In genomic region chr6:88928026-88928425, GRCm38 (mm10) we compare ENCODE assay signal across 16 mouse cellular contexts. TPM values are rescaled to one million over a fixed set of nuclear protein-coding genes. Genes with fewer than 3 reads are reported as not detected.
A peak's percentile ranks its signal among the peaks of the same experiment; 100 is the strongest.
DNase-seq lines count a peak whose midpoint lies in the region; ATAC-seq and TF ChIP-seq lines count a peak whose summit lies in the region.
"Had no signal": no experiment of that assay in that cellular context is flagged by ENCODE, and none has a peak within 500 bp of the region (broad histone marks: within the 10 kb centered on the region; RNA-seq: fewer than 3 reads in every experiment).

No protein-coding gene starts in this region.

- H3K79me2 ChIP-seq in heart, adult 2 months (replicated peaks; ENCODE audit: control insufficient read depth, insufficient read depth, low read length), result no peaks in the 10 kb centered on the region

- no peak overlapping the region for H3K27ac ChIP-seq in heart, embryonic 15.5 days
- H3K27ac ChIP-seq in heart, adult 2 months, result no peak overlapping the region
- peak overlapping the region; percentile 52 for H3K27ac ChIP-seq in midbrain, embryonic 12.5 days (replicated peaks)
- H3K27ac ChIP-seq in intestine, embryonic 15.5 days, result no peak overlapping the region
- H3K27ac ChIP-seq: kidney, postnatal 0 days; liver, embryonic 14.5 days; stomach, postnatal 0 days had no signal

- H3K27me3 ChIP-seq in heart, embryonic 15.5 days, result no peaks in the 10 kb centered on the region
- H3K27me3 ChIP-seq in heart, adult 2 months (ENCODE audit: control insufficient read depth, insufficient read depth, low read length), result no peaks in the 10 kb centered on the region
- peaks cover 13% of the 10 kb centered on the region; the same call in 1 of the 2 replicates for H3K27me3 ChIP-seq in midbrain, embryonic 12.5 days
- no peaks in the 10 kb centered on the region; the same call in 1 of the 2 replicates for H3K27me3 ChIP-seq in intestine, embryonic 15.5 days (replicated peaks)
- H3K27me3 ChIP-seq: CH12.LX had no signal

- TF ChIP-seq EP300 in heart, adult 2 months (IDR thresholded peaks at IDR 0.05; ENCODE audit: insufficient read depth, low read depth, low read length), result no peak

- no peak overlapping the region for H3K9ac ChIP-seq in heart, embryonic 15.5 days
- no peak overlapping the region for H3K9ac ChIP-seq in heart, adult 2 months (ENCODE audit: low read depth, low read length)
- no peak overlapping the region for H3K9ac ChIP-seq in midbrain, embryonic 12.5 days (replicated peaks)
- H3K9ac ChIP-seq in intestine, embryonic 15.5 days, result no peak overlapping the region
- H3K9ac ChIP-seq: forebrain, embryonic 13.5 days; liver, embryonic 14.5 days had no signal

- TF ChIP-seq CTCF in heart, adult 2 months (IDR thresholded peaks at IDR 0.05), result no peak

- TF ChIP-seq POLR2A in heart, adult 2 months (IDR thresholded peaks at IDR 0.05; ENCODE audit: insufficient read depth, low read depth, low read length), result no peak

- H3K9me3 ChIP-seq in heart, embryonic 15.5 days (replicated peaks), result no peaks in the 10 kb centered on the region
- H3K9me3 ChIP-seq in midbrain, embryonic 12.5 days, result no peaks in the 10 kb centered on the region
- H3K9me3 ChIP-seq in intestine, embryonic 15.5 days, result no peaks in the 10 kb centered on the region
- H3K9me3 ChIP-seq: forebrain, embryonic 13.5 days had no signal

- no peak overlapping the region for H3K4me3 ChIP-seq in heart, embryonic 15.5 days
- H3K4me3 ChIP-seq in heart, adult 2 months, result no peak overlapping the region
- no peak overlapping the region for H3K4me3 ChIP-seq in midbrain, embryonic 12.5 days
- H3K4me3 ChIP-seq in intestine, embryonic 15.5 days (replicated peaks), result no peak overlapping the region
- H3K4me3 ChIP-seq: forebrain, embryonic 13.5 days; gastrocnemius, adult 2 months had no signal

- H3K4me1 ChIP-seq in heart, embryonic 15.5 days (replicated peaks), result peaks cover 51% of the 10 kb centered on the region
- peaks cover 18% of the 10 kb centered on the region for H3K4me1 ChIP-seq in heart, adult 2 months (ENCODE audit: control insufficient read depth, insufficient read depth, low read length)
- peaks cover 74% of the 10 kb centered on the region for H3K4me1 ChIP-seq in midbrain, embryonic 12.5 days
- peaks cover 33% of the 10 kb centered on the region for H3K4me1 ChIP-seq in intestine, embryonic 15.5 days (replicated peaks)

- peak; percentile 9 for DNase-seq in adrenal gland, postnatal 14 days
- DNase-seq in adrenal gland, adult 8-10 months, result no peak
- no peak for DNase-seq in heart, adult 2 months
- peak; percentile 74 to 80 for DNase-seq in cerebellum, postnatal 14 days
- DNase-seq in thymus, postnatal 36 days, result no peak

- 76% methylated on average over 1 of the region's 1 CpGs for WGBS in heart, embryonic 15.5 days
- WGBS in heart, adult 2 months, result 37% methylated on average over 1 of the region's 1 CpGs
- 85% methylated on average over 1 of the region's 1 CpGs for WGBS in midbrain, embryonic 12.5 days
- 74% methylated on average over 1 of the region's 1 CpGs for WGBS in intestine, embryonic 15.5 days

- H3K36me3 ChIP-seq in heart, embryonic 15.5 days, result no peaks in the 10 kb centered on the region
- H3K36me3 ChIP-seq in heart, adult 2 months (ENCODE audit: control insufficient read depth, insufficient read depth, low read length), result no peaks in the 10 kb centered on the region
- no peaks in the 10 kb centered on the region for H3K36me3 ChIP-seq in midbrain, embryonic 12.5 days
- H3K36me3 ChIP-seq in intestine, embryonic 15.5 days, result no peaks in the 10 kb centered on the region

- no peak overlapping the region for H3K4me2 ChIP-seq in heart, embryonic 15.5 days
- H3K4me2 ChIP-seq in midbrain, embryonic 12.5 days (replicated peaks), result no peak overlapping the region
- no peak overlapping the region for H3K4me2 ChIP-seq in intestine, embryonic 15.5 days (replicated peaks)
- H3K4me2 ChIP-seq: forebrain, embryonic 13.5 days had no signal

- 0 out of 2 replicates have a peak, but pooled peaks have one; percentile 5 for ATAC-seq in heart, embryonic 15.5 days (replicated peaks; ENCODE audit: insufficient number of reproducible peaks, insufficient read depth, low FRiP score, low read depth)
- no peak for ATAC-seq in midbrain, embryonic 12.5 days (ENCODE audit: low FRiP score, low read depth)
- no peak for ATAC-seq in intestine, embryonic 15.5 days
- ATAC-seq: lung, postnatal 0 days had no signal

- intact Hi-C loops in heart, adult 2 months (cut with DNase I), result loop anchor here (5.0 to 10.0 kb wide), 3 partner anchors 419 to 537 kb away; partner anchors contain the start of gene Plxna1

RNA-seq across cellular contexts. Expression of gene Tpra1, which starts 26.0 kb away (rescaled TPM):
- total RNA-seq in adrenal gland, postnatal 14 days (2021), result 73.2 and 73.8 TPM in 2 replicates
- total RNA-seq in adrenal gland, adult 8-10 months (2022), result 100 to 1,000 TPM; 122 to 168 (median 148) TPM
- 41.4 and 54.7 TPM in 2 replicates for polyA plus RNA-seq in heart, embryonic 15.5 days (2015; fragmentation: Nextera tagmentation; extraction: Ambion mirVana)
- total RNA-seq in heart, adult 2 months (2021), result 10 to 100 TPM; 34.4 to 34.8 TPM
- polyA plus RNA-seq in heart, adult 2 months (2012; rRNA removed), result 88.0 and 118 TPM in 2 replicates
- polyA plus RNA-seq in midbrain, embryonic 12.5 days (2016; fragmentation: Nextera tagmentation; extraction: Ambion mirVana), result 53.6 and 61.7 TPM in 2 replicates
- polyA plus RNA-seq in intestine, embryonic 15.5 days (2015; fragmentation: Nextera tagmentation; extraction: Ambion mirVana), result 62.2 and 72.1 TPM in 2 replicates

RNA-seq across cellular contexts. Expression of gene Mcm2, which starts 29.4 kb away (rescaled TPM):
- total RNA-seq in adrenal gland, postnatal 14 days (2021), result 53.9 and 60.2 TPM in 2 replicates
- total RNA-seq in adrenal gland, adult 8-10 months (2022), result 10 to 100 TPM; 26.9 to 51.6 (median 35.2) TPM
- polyA plus RNA-seq in heart, embryonic 15.5 days (2015; fragmentation: Nextera tagmentation; extraction: Ambion mirVana), result 68.2 and 94.2 TPM in 2 replicates
- total RNA-seq in heart, adult 2 months (2021), result 1 to 10 TPM; 5.3 to 6.1 TPM
- 4.8 and 5.4 TPM in 2 replicates for polyA plus RNA-seq in heart, adult 2 months (2012; rRNA removed)
- polyA plus RNA-seq in midbrain, embryonic 12.5 days (2016; fragmentation: Nextera tagmentation; extraction: Ambion mirVana), result 157 and 158 TPM in 2 replicates
- 106 and 107 TPM in 2 replicates for polyA plus RNA-seq in intestine, embryonic 15.5 days (2015; fragmentation: Nextera tagmentation; extraction: Ambion mirVana)

RNA-seq across cellular contexts. Expression of gene Podxl2, which starts 53.2 kb away (rescaled TPM):
- 24.4 and 27.2 TPM in 2 replicates for total RNA-seq in adrenal gland, postnatal 14 days (2021)
- total RNA-seq in adrenal gland, adult 8-10 months (2022), result 100 to 1,000 TPM in 2 of 4 experiments, 10 to 100 TPM in 2; 40.6 to 123 (median 83.0) TPM
- polyA plus RNA-seq in heart, embryonic 15.5 days (2015; fragmentation: Nextera tagmentation; extraction: Ambion mirVana), result 42.5 and 52.5 TPM in 2 replicates
- total RNA-seq in heart, adult 2 months (2021), result 10 to 100 TPM; 13.1 to 15.9 TPM
- 20.7 and 26.2 TPM in 2 replicates for polyA plus RNA-seq in heart, adult 2 months (2012; rRNA removed)
- 305 and 314 TPM in 2 replicates for polyA plus RNA-seq in midbrain, embryonic 12.5 days (2016; fragmentation: Nextera tagmentation; extraction: Ambion mirVana)
- 49.6 and 52.5 TPM in 2 replicates for polyA plus RNA-seq in intestine, embryonic 15.5 days (2015; fragmentation: Nextera tagmentation; extraction: Ambion mirVana)
- polyA plus RNA-seq: activated CD4-positive, CD25-positive, alpha-beta regulatory T cell, adult 4 months had no signal

Comparison
In these comparisons a context has a peak if more than half of its experiments do, and no peak if none do; other contexts are left out.
1. DNase-seq: peak in adrenal gland, postnatal 14 days (single experiment) and cerebellum, postnatal 14 days (2 of 2); none in adrenal gland, adult 8-10 months (single experiment), heart, adult 2 months (0 of 2) and thymus, postnatal 36 days (0 of 2).
2. RNA of gene Mcm2, which starts 29.4 kb away (polyA plus RNA-seq): 157 to 158 TPM in midbrain, embryonic 12.5 days, 106 to 107 TPM in intestine, embryonic 15.5 days and 68.2 to 94.2 TPM in heart, embryonic 15.5 days; 4.8 to 5.4 TPM in heart, adult 2 months; every median in the first group is over 10 times any median in the second.